ENCODE assay signal across 9 mouse cellular contexts in genomic region chr11:34031015-34031805, GRCm38 (mm10). TPM values are rescaled to one million over a fixed set of nuclear protein-coding genes. Genes with fewer than 3 reads are reported as not detected.
DNase-seq lines count a peak whose midpoint lies in the region; ATAC-seq and TF ChIP-seq lines count a peak whose summit lies in the region.
"Had no signal": no experiment of that assay in that cellular context is flagged by ENCODE, and none has a peak within 500 bp of the region (broad histone marks: within the 10 kb centered on the region; RNA-seq: fewer than 3 reads in every experiment).

No protein-coding gene starts in this region.

- DNase-seq in kidney, adult 2 months = peak; percentile 23
- DNase-seq in kidney, adult 18-20 months = no peak
- DNase-seq in c-Kit-positive CD71-positive TER-119-positive erythroid progenitor cells, embryonic 14.5 days (ENCODE audit: low spot score) = peak; percentile 13
- peak; percentile 44 for DNase-seq in liver, postnatal 0 days
- peak; percentile 27 for DNase-seq in telencephalon, adult 2 months (ENCODE audit: low read depth, low spot score)
- DNase-seq in midbrain, embryonic 11.5 days (ENCODE audit: low spot score, missing footprints) = no peak
- no peak for DNase-seq in left cerebral cortex, adult 8-10 months (ENCODE audit: low spot score in 2 of 2)
- DNase-seq in cerebellum, postnatal 14 days = no peak

- no peaks in the 10 kb centered on the region for H3K27me3 ChIP-seq in kidney, adult 2 months (replicated peaks; ENCODE audit: control insufficient read depth, insufficient read depth, low read length)
- H3K27me3 ChIP-seq in liver, postnatal 0 days (ENCODE audit: insufficient read depth, low read length) = no peaks in the 10 kb centered on the region
- H3K27me3 ChIP-seq in midbrain, embryonic 11.5 days (ENCODE audit: control insufficient read depth, insufficient read depth, low read length) = no peaks in the 10 kb centered on the region
- H3K27me3 ChIP-seq: limb, embryonic 12.5 days had no signal

- 48% methylated on average over 8 of the region's 8 CpGs for WGBS in kidney, adult 2 months
- WGBS in liver, postnatal 0 days (ENCODE audit: insufficient replicate concordance) = 25% methylated on average over 8 of the region's 8 CpGs
- WGBS in midbrain, embryonic 11.5 days = 76% methylated on average over 8 of the region's 8 CpGs

- H3K4me2 ChIP-seq in liver, postnatal 0 days (ENCODE audit: low read depth, low read length) = peak overlapping the region; percentile 48; the same call in 1 of the 2 replicates
- H3K4me2 ChIP-seq in midbrain, embryonic 11.5 days = no peak overlapping the region
- H3K4me2 ChIP-seq: limb, embryonic 12.5 days had no signal

- no peak overlapping the region for H3K4me3 ChIP-seq in kidney, adult 2 months (ENCODE audit: insufficient read depth, low read depth, low read length)
- H3K4me3 ChIP-seq in liver, postnatal 0 days (ENCODE audit: low read depth, low read length) = no peak overlapping the region
- H3K4me3 ChIP-seq in midbrain, embryonic 11.5 days (ENCODE audit: low read depth, low read length) = no peak overlapping the region
- H3K4me3 ChIP-seq: limb, embryonic 12.5 days had no signal

- TF ChIP-seq EP300 in liver, postnatal 0 days (IDR thresholded peaks at IDR 0.05; ENCODE audit: low read depth) = no peak

- ATAC-seq in liver, postnatal 0 days = peak; percentile 85
- ATAC-seq in midbrain, embryonic 11.5 days (ENCODE audit: low FRiP score) = no peak

- H3K4me1 ChIP-seq in kidney, adult 2 months (ENCODE audit: control insufficient read depth, insufficient read depth, low read length) = no peaks in the 10 kb centered on the region
- H3K4me1 ChIP-seq in liver, postnatal 0 days (ENCODE audit: insufficient read depth) = peaks cover 7% of the 10 kb centered on the region; the same call in 1 of the 2 replicates
- H3K4me1 ChIP-seq in midbrain, embryonic 11.5 days (ENCODE audit: control insufficient read depth, insufficient read depth, low read length) = no peaks in the 10 kb centered on the region
- H3K4me1 ChIP-seq: limb, embryonic 12.5 days had no signal

- TF ChIP-seq CTCF in kidney, adult 2 months (conservative IDR thresholded peaks at IDR 0.05; ENCODE audit: insufficient read depth, insufficient read length, low read depth, low read length) = no peak
- no peak for TF ChIP-seq CTCF in liver, postnatal 0 days (IDR thresholded peaks at IDR 0.05; ENCODE audit: low read depth)

- no peaks in the 10 kb centered on the region for H3K9me3 ChIP-seq in liver, postnatal 0 days (ENCODE audit: low read length)
- H3K9me3 ChIP-seq in midbrain, embryonic 11.5 days (ENCODE audit: control insufficient read depth, low read length) = no peaks in the 10 kb centered on the region
- H3K9me3 ChIP-seq: limb, embryonic 12.5 days had no signal

- H3K27ac ChIP-seq in kidney, adult 2 months (ENCODE audit: insufficient read depth, low read depth, low read length) = no peak overlapping the region
- 0 out of 2 replicates have a peak overlapping the region, but pooled peaks have one; percentile 41 for H3K27ac ChIP-seq in liver, postnatal 0 days (ENCODE audit: low read depth)
- no peak overlapping the region for H3K27ac ChIP-seq in midbrain, embryonic 11.5 days (ENCODE audit: low read depth, low read length)
- H3K27ac ChIP-seq: limb, embryonic 12.5 days had no signal

- TF ChIP-seq POLR2A in kidney, adult 2 months (IDR thresholded peaks at IDR 0.05; ENCODE audit: low read depth, low read length) = no peak

- no peaks in the 10 kb centered on the region for H3K36me3 ChIP-seq in kidney, adult 2 months (ENCODE audit: control insufficient read depth, insufficient read depth, low read length)
- no peaks in the 10 kb centered on the region for H3K36me3 ChIP-seq in liver, postnatal 0 days (replicated peaks; ENCODE audit: insufficient read depth, low read length)
- no peaks in the 10 kb centered on the region for H3K36me3 ChIP-seq in midbrain, embryonic 11.5 days (ENCODE audit: control insufficient read depth, insufficient read depth, low read length)
- H3K36me3 ChIP-seq: limb, embryonic 12.5 days had no signal

- no peak overlapping the region for H3K9ac ChIP-seq in liver, postnatal 0 days (replicated peaks)
- no peak overlapping the region for H3K9ac ChIP-seq in midbrain, embryonic 11.5 days (ENCODE audit: low read length)
- H3K9ac ChIP-seq: limb, embryonic 12.5 days had no signal

RNA-seq across cellular contexts. Expression of gene Lcp2, which starts 15.5 kb away (rescaled TPM):
- polyA plus RNA-seq in kidney, adult 2 months (2012; rRNA removed) = 0.90 and 3.1 TPM in 2 replicates
- polyA plus RNA-seq in liver, postnatal 0 days (2015; fragmentation: Nextera tagmentation; extraction: Ambion mirVana) = 9.8 and 12.3 TPM in 2 replicates
- polyA plus RNA-seq in midbrain, embryonic 11.5 days (2014; fragmentation: Nextera tagmentation; extraction: Ambion mirVana) = 2.7 TPM in 2 replicates
- 1 to 10 TPM; 2.7 to 6.1 (median 4.5) TPM for total RNA-seq in left cerebral cortex, adult 8-10 months (2022)

RNA-seq across cellular contexts. Expression of gene Kcnip1, which starts 38.3 kb away (rescaled TPM):
- 0.05 TPM in 1 of 2 replicates, not detected in the other for polyA plus RNA-seq in kidney, adult 2 months (2012; rRNA removed)
- polyA plus RNA-seq in liver, postnatal 0 days (2015; fragmentation: Nextera tagmentation; extraction: Ambion mirVana) = not detected in 2 replicates
- polyA plus RNA-seq in midbrain, embryonic 11.5 days (2014; fragmentation: Nextera tagmentation; extraction: Ambion mirVana) = 8.1 and 9.0 TPM in 2 replicates
- total RNA-seq in left cerebral cortex, adult 8-10 months (2022) = 10 to 100 TPM; 25.7 to 29.8 (median 29.5) TPM

Comparison
In these comparisons a context has a peak if more than half of its experiments do, and no peak if none do; other contexts are left out.
1. DNase-seq: peak in kidney, adult 2 months (single experiment), c-Kit-positive CD71-positive TER-119-positive erythroid progenitor cells, embryonic 14.5 days (single experiment), liver, postnatal 0 days (single experiment) and telencephalon, adult 2 months (single experiment); none in kidney, adult 18-20 months (single experiment), midbrain, embryonic 11.5 days (single experiment), left cerebral cortex, adult 8-10 months (0 of 2) and cerebellum, postnatal 14 days (0 of 2).